Mouse (Mus musculus): ENCODE results near the gene Scgb1b27. TPM values are rescaled to one million over a fixed set of nuclear protein-coding genes. Genes with fewer than 3 reads are reported as not detected.
"Not testable (repeated sequence)": the region's sequence is repeated elsewhere in the genome, so short reads cannot be mapped to it uniquely, and the experiment has no call there.

Scgb1b27 gene
- polyA plus RNA-seq (2012; ENCODE audit: insufficient read depth, low replicate concordance), result not detected in 2 replicates

DNA sequence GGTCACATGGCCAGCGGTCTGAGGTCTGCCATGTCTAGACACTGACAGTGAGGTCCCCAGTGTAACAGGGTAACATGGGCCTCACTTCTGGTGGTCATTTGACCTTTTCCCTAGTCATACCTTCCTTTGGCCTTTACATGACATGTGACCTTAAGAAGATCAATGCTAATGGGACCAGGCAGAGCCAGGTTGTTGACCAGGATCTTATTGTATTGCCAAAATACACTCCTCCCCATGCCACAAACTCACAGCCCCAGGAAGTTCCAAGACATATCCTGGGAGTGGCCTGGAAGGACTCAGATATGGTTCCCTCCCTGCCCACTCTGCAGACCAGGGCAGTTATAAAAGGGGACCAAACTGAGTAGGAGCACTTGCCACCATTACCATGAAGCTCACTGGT is at the start of gene Scgb1b27:
Scgb1b27 (plus strand) TSS at position 301 of the 400 bp plus-strand sequence.
- peaks cover 11% of the 10 kb centered on the region; the same call in 1 of the 2 replicates for H3K9me3 ChIP-seq
- H3K4me3 ChIP-seq (replicated peaks); H3K27me3 ChIP-seq (replicated peaks); H3K36me3 ChIP-seq (replicated peaks; ENCODE audit: low read length); H3K4me1 ChIP-seq: not testable (repeated sequence)

DNA sequence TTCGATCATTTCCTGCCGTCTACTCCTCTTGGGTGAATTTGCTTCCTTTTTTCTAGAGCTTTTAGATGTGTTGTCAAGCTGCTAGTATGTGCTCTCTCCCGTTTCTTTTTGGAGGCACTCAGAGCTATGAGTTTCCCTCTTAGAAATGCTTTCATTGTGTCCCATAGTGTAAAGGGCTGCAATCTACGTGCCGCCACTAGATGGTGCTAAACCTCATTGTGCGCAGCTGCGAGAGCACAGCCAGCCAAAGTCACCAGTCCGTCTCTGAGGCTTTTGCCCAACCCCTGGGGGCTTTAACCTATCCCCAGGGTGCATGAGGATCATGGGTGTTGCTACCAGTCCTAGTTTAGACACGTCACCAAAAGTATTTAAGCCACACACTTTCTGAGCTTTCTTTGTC is 39.0 kb upstream of the Scgb1b27 start:
- not testable (repeated sequence) for H3K4me1 ChIP-seq; H3K4me3 ChIP-seq (replicated peaks); H3K9me3 ChIP-seq; H3K36me3 ChIP-seq (replicated peaks; ENCODE audit: low read length); H3K27me3 ChIP-seq (replicated peaks)

DNA sequence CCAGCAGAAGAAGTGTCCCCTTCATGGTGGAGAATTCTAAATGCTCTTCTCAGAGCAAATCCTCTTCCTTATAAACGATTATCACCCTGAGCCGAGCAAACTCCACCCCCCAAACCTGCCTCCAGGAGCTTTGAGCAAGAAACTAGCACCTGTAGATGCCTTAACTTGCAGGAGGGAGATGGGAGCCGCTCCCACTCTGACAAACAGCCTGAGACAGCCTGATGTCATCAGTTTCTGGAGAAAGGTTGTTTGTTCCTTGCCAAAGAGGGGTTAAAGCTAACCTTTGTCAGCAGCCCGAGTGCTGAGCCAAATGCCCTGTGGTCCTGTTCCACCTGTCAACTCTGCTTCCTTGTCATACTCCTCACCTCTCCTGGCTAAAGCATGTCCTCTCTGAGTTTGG is 7.4 kb upstream of the Scgb1b27 start, which contains the start of gene Scgb2b27:
Scgb2b27 (minus strand) TSS at position 101 of the 400 bp plus-strand sequence.
- TF ChIP-seq GATA1 (IDR thresholded peaks at IDR 0.05; ENCODE audit: borderline replicate concordance, low read length), result no peak
- TF ChIP-seq FLI1 (IDR thresholded peaks at IDR 0.05; ENCODE audit: low read length), result no peak
- H3K4me3 ChIP-seq (replicated peaks), result no peak within 1 kb of the TSS
- H3K4me1 ChIP-seq, result no peaks in the 10 kb centered on the region
- no peaks in the 10 kb centered on the region for H3K27me3 ChIP-seq (replicated peaks)
- no peaks in the 10 kb centered on the region for H3K36me3 ChIP-seq (replicated peaks; ENCODE audit: low read length)
- peaks cover 13% of the 10 kb centered on the region; the same call in 1 of the 2 replicates for H3K9me3 ChIP-seq

DNA sequence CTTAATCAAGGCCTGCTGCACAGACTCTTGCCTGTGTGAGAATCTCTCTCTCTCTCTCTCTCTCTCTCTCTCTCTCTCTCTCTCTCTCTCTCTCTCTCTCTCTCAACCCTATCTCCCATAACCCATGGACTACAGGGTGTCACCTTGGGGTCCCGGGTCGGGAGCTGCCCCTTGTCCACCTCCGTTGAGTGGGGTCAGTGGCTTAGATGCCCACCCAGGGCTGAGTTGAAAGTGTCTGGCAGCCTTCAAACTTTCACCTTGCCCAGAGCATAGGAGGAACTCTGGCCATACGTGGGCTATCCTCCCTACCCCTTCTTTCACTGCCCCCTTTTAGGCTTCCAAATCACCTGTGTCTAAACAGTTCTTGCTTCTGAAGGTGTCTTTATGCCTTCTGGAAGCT is 4.4 kb downstream of the Scgb1b27 start:
- Histone ChIP-seq H3K4me3 (replicated peaks) (no peak overlapping the region), H3K36me3 (replicated peaks; ENCODE audit: low read length) (no peaks in the 10 kb centered on the region), H3K4me1 (no peaks in the 10 kb centered on the region), H3K9me3 (peaks cover 35% of the 10 kb centered on the region), H3K27me3 (replicated peaks) (no peaks in the 10 kb centered on the region)
- TF ChIP-seq FLI1 (IDR thresholded peaks at IDR 0.05; ENCODE audit: low read length), result no peak
- no peak for TF ChIP-seq GATA1 (IDR thresholded peaks at IDR 0.05; ENCODE audit: borderline replicate concordance, low read length)

GRCm38 (mm10) chr7:34027202-34027601 is 5.9 kb downstream of the Scgb1b27 start:
- not testable (repeated sequence) for H3K36me3 ChIP-seq (replicated peaks; ENCODE audit: low read length); H3K4me3 ChIP-seq (replicated peaks); H3K27me3 ChIP-seq (replicated peaks); H3K4me1 ChIP-seq
- peaks cover 32% of the 10 kb centered on the region for H3K9me3 ChIP-seq

DNA sequence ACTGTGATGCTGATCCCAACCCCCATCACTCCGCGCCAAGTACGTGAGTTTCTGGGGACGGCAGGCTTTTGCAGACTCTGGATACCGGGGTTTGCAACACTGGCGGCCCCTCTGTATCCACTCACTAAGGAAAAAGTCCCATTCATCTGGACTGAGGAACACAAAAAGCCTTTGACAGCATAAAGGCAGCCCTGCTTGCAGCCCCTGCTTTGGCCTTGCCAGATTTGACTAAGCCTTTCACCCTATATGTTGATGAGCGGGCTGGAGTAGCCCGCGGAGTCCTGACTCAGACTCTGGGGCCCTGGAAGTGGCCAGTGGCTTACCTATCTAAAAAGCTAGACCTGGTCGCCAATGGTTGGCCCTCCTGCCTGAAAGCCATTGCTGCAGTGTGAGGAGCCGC is 8.7 kb downstream of the Scgb1b27 start:
- Histone ChIP-seq H3K36me3 (replicated peaks; ENCODE audit: low read length) (no peaks in the 10 kb centered on the region), H3K4me3 (replicated peaks) (no peak overlapping the region), H3K9me3 (peaks cover 35% of the 10 kb centered on the region), H3K27me3 (replicated peaks) (no peaks in the 10 kb centered on the region), H3K4me1 (no peaks in the 10 kb centered on the region)
- no peak for TF ChIP-seq FLI1 (IDR thresholded peaks at IDR 0.05; ENCODE audit: low read length)
- TF ChIP-seq GATA1 (IDR thresholded peaks at IDR 0.05; ENCODE audit: borderline replicate concordance, low read length), result no peak

GRCm38 (mm10) chr7:34034579-34034978 is 13.3 kb downstream of the Scgb1b27 start:
- H3K36me3 ChIP-seq (replicated peaks; ENCODE audit: low read length); H3K27me3 ChIP-seq (replicated peaks); H3K4me3 ChIP-seq (replicated peaks); H3K4me1 ChIP-seq: not testable (repeated sequence)
- H3K9me3 ChIP-seq, result peaks cover 18% of the 10 kb centered on the region

- H3K4me3 ChIP-seq (replicated peaks); H3K4me1 ChIP-seq; H3K27me3 ChIP-seq (replicated peaks); H3K36me3 ChIP-seq (replicated peaks; ENCODE audit: low read length): not testable (repeated sequence)
- H3K9me3 ChIP-seq, result peaks cover 10% of the 10 kb centered on the region
Measured at GRCm38 (mm10) chr7:34036076-34036815, 15.0 kb downstream of the Scgb1b27 start.

GRCm38 (mm10) chr7:34068132-34068531 is 46.8 kb downstream of the Scgb1b27 start:
- not testable (repeated sequence) for H3K36me3 ChIP-seq (replicated peaks; ENCODE audit: low read length); H3K4me1 ChIP-seq; H3K4me3 ChIP-seq (replicated peaks); H3K9me3 ChIP-seq; H3K27me3 ChIP-seq (replicated peaks)

Other genes with a start within 250 kb of the Scgb1b27 start
- not detected in 2 replicates for gene Scgb2b26, start 76.4 kb upstream of the Scgb1b27 start, polyA plus RNA-seq (2012; ENCODE audit: insufficient read depth, low replicate concordance)
- not detected in 2 replicates for gene Scgb2b27, start 7.5 kb upstream of the Scgb1b27 start, polyA plus RNA-seq (2012; ENCODE audit: insufficient read depth, low replicate concordance)
- not detected in 2 replicates for gene Scgb1b30, start 73.9 kb downstream of the Scgb1b27 start, polyA plus RNA-seq (2012; ENCODE audit: insufficient read depth, low replicate concordance)
- 1.2 and 1.7 TPM in 2 replicates for gene Wtip, start 111.8 kb downstream of the Scgb1b27 start, polyA plus RNA-seq (2012; ENCODE audit: insufficient read depth, low replicate concordance)
- 1.3 and 8.8 TPM in 2 replicates for gene Uba2, start 148.1 kb downstream of the Scgb1b27 start, polyA plus RNA-seq (2012; ENCODE audit: insufficient read depth, low replicate concordance)
- 4.0 and 6.7 TPM in 2 replicates for gene Pdcd2l, start 175.2 kb downstream of the Scgb1b27 start, polyA plus RNA-seq (2012; ENCODE audit: insufficient read depth, low replicate concordance)
- gene Gpi1, start 208.9 kb downstream of the Scgb1b27 start, polyA plus RNA-seq (2012; ENCODE audit: insufficient read depth, low replicate concordance), result 1,962 and 3,728 TPM in 2 replicates
- gene Gm6096, start 229.6 kb downstream of the Scgb1b27 start, polyA plus RNA-seq (2012; ENCODE audit: insufficient read depth, low replicate concordance), result not detected in 2 replicates

Measured in megakaryocyte, embryonic 14.5 days (primary cell).